Mouse (Mus musculus) small intestine, adult 2 months (tissue): Measurements from ENCODE around the gene Rtp1. TPM values are rescaled to one million over a fixed set of nuclear protein-coding genes. Genes with fewer than 3 reads are reported as not detected.

ENCODE experiments used
- H3K27ac ChIP-seq: fragments of 200-500 bp; 2 replicates; pipeline ENCODE4 v1.5.1; 2012; ENCODE audit warnings: low read depth, low read length, control low read depth, inconsistent platforms; ENCODE audit not compliant: insufficient read depth
- H3K27me3 ChIP-seq: fragments of 200-500 bp; 2 replicates; pipeline ENCODE4 v1.6.1; 2012; ENCODE audit warnings: mild to moderate bottlenecking, moderate library complexity, low read length, inconsistent platforms; ENCODE audit not compliant: control insufficient read depth, insufficient read depth
- H3K36me3 ChIP-seq: fragments of 200-500 bp; 2 replicates; pipeline ENCODE4 v1.6.1; 2012; ENCODE audit warnings: mild to moderate bottlenecking, low read length, control low read depth, inconsistent platforms; ENCODE audit not compliant: control insufficient read depth, insufficient read depth
- H3K4me1 ChIP-seq: fragments of 200-500 bp; 2 replicates; pipeline ENCODE4 v1.6.1; 2012; ENCODE audit warnings: low read length, inconsistent platforms, mixed read lengths; ENCODE audit not compliant: control insufficient read depth, insufficient read depth, insufficient read length
- H3K4me3 ChIP-seq: fragments of 200-500 bp; 2 replicates; pipeline ENCODE4 v1.5.1; 2012; ENCODE audit warnings: low read depth, mild to moderate bottlenecking, control low read depth, inconsistent platforms, low read length, moderate library complexity
- CTCF ChIP-seq: fragments of 200-500 bp; IDR thresholded peaks from 2 replicates; pipeline ENCODE4 v1.5.1; 2012; ENCODE audit warnings: low read depth, mild to moderate bottlenecking, control low read depth, inconsistent platforms, low read length, moderate library complexity, mixed read lengths; ENCODE audit not compliant: insufficient replicate concordance, insufficient read length; ENCODE audit errors: extremely low read depth
- POLR2A ChIP-seq: fragments of 200-500 bp; IDR thresholded peaks from 2 replicates; pipeline ENCODE4 v1.6.1; 2012; ENCODE audit warnings: low read depth, mild to moderate bottlenecking, control low read depth, inconsistent platforms, low read length, moderate library complexity
- WGBS: fragments of 180-500 bp; shearing (Covaris S2); methylation state at CpG from one replicate; pipeline ENCODE4 v1.1.7; 2018; 5-methylcytosine and 5-hydroxymethylcytosine counted together
- polyA plus RNA-seq: library from polyadenylated mRNA; depleted of rRNA; stranded (reverse); fragments of >200 nt; gene quantifications from 2 replicates; pipeline ENCODE4 v1.2.3, GENCODE M21; 2012

Gene Rtp1
- polyA plus RNA-seq, 1 experiment = not detected

GRCm38 (mm10) chr16:23429991-23430390, 1.1 kb downstream of the Rtp1 start:
- no peak overlapping the region for H3K27ac ChIP-seq
- H3K4me1 ChIP-seq = no peaks in the 10 kb centered on the region
- no peak for TF ChIP-seq POLR2A
- TF ChIP-seq CTCF = no peak
- H3K27me3 ChIP-seq = no peaks in the 10 kb centered on the region
- no peak overlapping the region for H3K4me3 ChIP-seq
- WGBS = 78% methylated on average over 8 of the region's 8 CpGs
- H3K36me3 ChIP-seq = no peaks in the 10 kb centered on the region

DNA sequence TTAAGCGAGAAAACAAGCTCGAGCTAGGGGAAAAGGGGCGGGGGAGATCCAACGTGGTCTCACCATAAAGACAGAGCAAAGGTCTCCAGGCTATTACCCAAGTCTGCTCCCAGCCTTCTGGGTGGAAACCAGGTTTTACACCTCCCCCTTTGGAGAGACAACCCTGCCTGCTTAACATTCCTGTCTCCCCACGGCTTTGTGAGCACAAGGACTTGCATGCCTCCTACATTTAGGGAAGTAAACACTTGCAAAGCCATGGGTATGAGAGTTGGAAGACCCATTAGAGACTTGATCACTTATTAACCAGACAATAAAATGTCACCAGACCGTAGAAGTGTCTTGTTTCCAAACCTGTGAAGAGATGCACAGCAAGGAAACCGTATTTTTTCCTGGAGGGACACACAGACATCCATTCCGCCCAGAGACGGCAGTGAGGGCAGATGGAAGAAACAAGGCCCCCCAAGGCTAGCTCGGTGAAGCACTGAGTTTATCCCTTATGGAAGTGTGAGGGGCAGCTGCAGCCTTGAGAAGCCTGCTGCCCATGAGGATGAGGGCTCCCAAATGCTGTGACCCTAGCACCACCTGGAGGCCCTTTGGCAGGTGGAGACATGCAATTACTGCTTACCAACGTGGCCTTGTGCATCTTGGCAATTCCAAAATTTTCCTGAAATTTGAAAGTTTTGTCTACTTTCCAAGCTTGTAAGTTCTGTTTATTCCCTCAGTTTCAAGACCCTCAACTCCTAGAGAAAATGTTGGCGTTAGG, 8.7 kb downstream of the Rtp1 start:
- no peaks in the 10 kb centered on the region for H3K4me1 ChIP-seq
- 26% methylated on average over 12 of the region's 12 CpGs for WGBS
- H3K27ac ChIP-seq = no peak overlapping the region
- no peaks in the 10 kb centered on the region for H3K27me3 ChIP-seq
- H3K4me3 ChIP-seq = no peak overlapping the region
- TF ChIP-seq POLR2A (no peak), CTCF (no peak)
- no peaks in the 10 kb centered on the region for H3K36me3 ChIP-seq

GRCm38 (mm10) chr16:23444231-23444630, 15.3 kb downstream of the Rtp1 start:
- 87% methylated on average over 4 of the region's 4 CpGs for WGBS
- no peaks in the 10 kb centered on the region for H3K36me3 ChIP-seq

DNA sequence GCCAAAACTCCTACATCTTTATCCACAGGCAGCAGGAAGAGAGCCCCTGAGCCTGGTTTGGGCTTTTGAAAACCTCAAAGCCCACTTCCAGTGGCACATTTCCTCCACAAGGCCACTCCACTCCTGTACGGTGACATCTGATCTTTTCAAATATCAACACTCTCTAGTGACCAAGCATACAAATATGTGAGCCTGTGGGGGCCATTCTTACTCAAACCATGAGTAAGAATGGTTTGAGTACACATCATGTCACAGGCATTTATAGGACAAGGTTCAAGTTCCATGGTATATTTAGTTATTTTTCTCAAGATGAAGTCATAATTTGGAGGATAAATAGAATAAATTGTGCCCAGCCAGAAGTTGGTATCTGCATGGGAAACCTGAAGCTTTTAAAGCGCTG, 21.0 kb downstream of the Rtp1 start:
- TF ChIP-seq POLR2A = no peak
- TF ChIP-seq CTCF = no peak
- WGBS = 76% methylated on average over 2 of the region's 2 CpGs
- Histone ChIP-seq H3K4me1 (no peaks in the 10 kb centered on the region), H3K27ac (no peak overlapping the region), H3K4me3 (no peak overlapping the region), H3K27me3 (no peaks in the 10 kb centered on the region), H3K36me3 (no peaks in the 10 kb centered on the region)

More at GRCm38 (mm10) chr16:23444231-23444630, 15.3 kb downstream of the Rtp1 start:
- TF ChIP-seq POLR2A = no peak
- no peak for TF ChIP-seq CTCF
- Histone ChIP-seq H3K27me3 (no peaks in the 10 kb centered on the region), H3K4me1 (no peaks in the 10 kb centered on the region), H3K27ac (no peak overlapping the region), H3K4me3 (no peak overlapping the region)

GRCm38 (mm10) chr16:23450816-23451215, 21.9 kb downstream of the Rtp1 start:
- Histone ChIP-seq H3K27ac (no peak overlapping the region), H3K36me3 (no peaks in the 10 kb centered on the region), H3K4me1 (no peaks in the 10 kb centered on the region), H3K4me3 (no peak overlapping the region), H3K27me3 (no peaks in the 10 kb centered on the region)
- no peak for TF ChIP-seq CTCF
- no peak for TF ChIP-seq POLR2A
- WGBS = 65% methylated on average over 4 of the region's 4 CpGs

DNA sequence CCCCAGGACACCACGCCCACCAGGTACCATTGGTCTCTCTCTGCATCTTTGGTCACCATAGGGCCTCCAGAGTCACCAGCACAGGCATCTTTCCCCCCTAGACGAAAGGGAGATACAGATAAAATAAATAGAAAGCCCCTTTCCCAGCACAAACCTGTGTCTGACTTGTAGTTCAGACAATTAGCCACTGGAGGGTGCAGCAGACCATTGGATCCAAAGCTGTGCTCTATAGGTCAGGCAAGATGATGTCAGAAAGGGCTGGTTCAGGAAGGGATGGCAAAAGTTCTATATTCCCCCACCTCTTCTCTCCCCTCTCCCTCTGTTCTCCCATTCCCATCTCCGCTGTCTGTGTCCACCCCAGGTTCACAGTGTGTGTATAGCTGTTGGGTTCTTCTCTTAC, 23.5 kb downstream of the Rtp1 start:
- no peaks in the 10 kb centered on the region for H3K27me3 ChIP-seq
- WGBS = 23% methylated on average over 3 of the region's 3 CpGs
- TF ChIP-seq POLR2A (no peak), CTCF (peak; percentile 34; the same call in 1 of the 2 replicates)
- H3K4me1 ChIP-seq = no peaks in the 10 kb centered on the region
- H3K4me3 ChIP-seq = no peak overlapping the region
- H3K36me3 ChIP-seq = no peaks in the 10 kb centered on the region
- H3K27ac ChIP-seq = no peak overlapping the region

- H3K36me3 ChIP-seq = no peaks in the 10 kb centered on the region
- H3K27ac ChIP-seq = no peak overlapping the region
- no peaks in the 10 kb centered on the region; the same call in 1 of the 2 replicates for H3K27me3 ChIP-seq
- WGBS = 77% methylated on average over 6 of the region's 6 CpGs
- TF ChIP-seq CTCF = no peak
- TF ChIP-seq POLR2A = no peak
- H3K4me1 ChIP-seq = no peaks in the 10 kb centered on the region
- H3K4me3 ChIP-seq = no peak overlapping the region
These were observed 25.4 kb downstream of the Rtp1 start for GRCm38 (mm10) chr16:23454376-23454775.
